Mouse (Mus musculus) B cell, adult 62 days (primary cell): ENCODE results near the gene Man1b1. TPM values are rescaled to one million over a fixed set of nuclear protein-coding genes. Genes with fewer than 3 reads are reported as not detected.

Experiments used
- total RNA-seq: library from RNA; stranded (reverse); gene quantifications from 4 replicates; pipeline ENCODE4 v1.2.4, GENCODE M21; 2023

Gene Man1b1
- 39.7 to 50.0 TPM (median 47.1 TPM) in 4 replicates for total RNA-seq

GRCm38 (mm10) chr2:25332286-25333160 lies at the start of gene Man1b1:
TSS of gene Man1b1 (plus strand) at chr2:25332338.

GRCm38 (mm10) chr2:25287927-25288649 lies 44.0 kb upstream of the Man1b1 start, which contains the start of gene Tmem210:
TSS of gene Tmem210 (plus strand) at chr2:25288145.

DNA sequence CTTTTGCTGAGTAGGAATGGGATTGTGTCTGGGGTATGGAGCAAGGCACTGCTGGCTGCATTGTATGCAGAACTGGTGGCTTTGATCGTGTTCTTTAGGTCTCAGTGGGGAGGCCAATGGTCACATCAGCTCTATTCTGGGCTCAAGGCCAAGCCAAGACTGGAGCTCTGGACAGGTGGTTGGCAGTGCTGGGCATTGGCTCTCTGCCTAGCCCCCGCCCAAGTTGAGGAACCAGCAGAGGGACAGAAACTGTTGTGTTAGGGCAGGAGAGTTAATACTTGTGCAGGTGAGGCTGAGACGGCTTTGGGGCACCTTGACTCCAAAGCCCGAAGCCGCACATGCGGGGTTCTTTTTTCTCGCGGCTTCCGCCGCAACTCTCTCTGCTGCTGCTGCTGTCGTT lies 42.5 kb upstream of the Man1b1 start, which contains the start of gene Lrrc26:
Gene Lrrc26 (plus strand): TSS at position 265 of the 400 bp plus-strand sequence.

DNA sequence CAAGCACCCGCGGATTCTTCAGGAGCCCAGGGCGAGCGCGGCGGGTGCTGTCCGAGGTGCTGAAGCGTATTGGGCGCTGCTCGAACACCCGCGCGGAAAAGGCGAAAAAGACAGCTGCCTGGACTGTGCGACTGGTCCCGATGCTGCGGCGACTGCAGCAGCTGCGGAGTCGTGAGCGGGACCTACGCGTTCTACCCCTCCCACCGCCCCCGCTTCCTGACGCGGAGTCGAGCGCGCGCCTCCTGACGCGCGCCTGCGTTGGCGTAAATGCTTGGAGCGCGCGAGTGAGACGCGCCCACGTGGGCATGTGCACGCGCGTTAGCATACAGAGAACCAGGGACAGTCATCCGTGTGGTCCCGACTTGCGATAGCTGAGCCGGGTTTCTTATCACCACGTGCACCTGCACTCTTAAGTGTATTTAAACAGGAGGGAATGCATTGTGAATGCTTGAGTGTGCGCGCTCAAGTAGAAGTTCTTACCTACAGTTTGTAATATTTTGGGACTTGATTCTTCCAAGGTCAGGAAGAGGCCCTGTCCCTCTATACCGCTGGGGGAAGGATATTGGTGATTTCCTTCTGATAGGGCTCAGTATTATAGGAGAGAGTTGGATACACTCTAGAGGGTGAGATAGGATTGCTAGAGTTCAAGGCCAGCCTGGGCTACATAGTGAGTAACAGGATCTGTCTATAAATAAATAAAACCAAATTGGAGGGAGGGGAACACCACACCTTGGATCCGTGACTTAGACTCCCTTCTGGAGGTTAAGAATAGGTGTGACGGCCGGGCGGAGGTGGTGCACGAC lies 13.0 kb upstream of the Man1b1 start, which contains the start of gene Grin1:
Gene Grin1 (minus strand): TSS at position 217 of the 803 bp plus-strand sequence.

DNA sequence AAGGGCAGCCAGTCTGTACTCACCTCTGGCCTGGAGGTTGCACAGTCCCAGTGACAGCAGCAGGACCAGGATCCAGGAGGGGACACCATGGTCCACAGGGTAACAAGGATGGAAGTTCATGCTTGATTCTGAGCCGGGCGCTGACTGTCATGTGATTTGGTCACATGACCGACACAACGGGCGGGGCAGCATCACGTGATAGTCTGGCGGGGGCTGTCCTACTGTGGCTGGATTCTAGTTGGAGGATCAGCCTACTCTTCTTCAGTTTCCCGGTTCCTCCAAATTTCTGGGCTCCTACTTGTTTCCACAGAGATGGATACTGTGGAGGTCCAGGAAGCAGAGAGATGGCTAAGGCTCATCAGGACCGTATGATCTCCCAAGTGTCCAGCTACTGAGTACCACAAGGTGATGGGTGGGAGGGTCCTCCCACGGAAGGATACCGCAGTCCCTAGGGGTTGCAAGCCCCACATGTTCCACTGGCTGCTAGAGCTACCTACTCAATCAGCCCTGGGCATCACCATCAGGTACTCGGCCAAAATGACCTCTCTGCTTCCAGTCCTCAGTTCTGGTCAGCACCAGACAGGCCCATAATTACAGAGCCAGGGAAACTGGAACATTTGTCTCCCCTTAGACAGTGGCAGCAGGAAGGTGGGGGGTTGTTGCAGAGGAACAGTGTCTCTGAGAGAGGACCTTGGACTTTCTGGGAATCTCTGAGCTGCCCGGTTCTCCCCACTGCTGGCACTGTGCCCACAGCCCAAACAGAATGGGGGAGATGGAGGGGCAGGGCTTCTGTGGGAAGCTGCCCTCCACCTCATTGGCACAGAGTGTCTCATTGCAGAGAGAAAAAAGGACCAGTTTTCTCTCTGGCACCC lies 24.3 kb downstream of the Man1b1 start, which contains the start of gene Dpp7:
Gene Dpp7 (minus strand): TSS at position 152 of the 872 bp plus-strand sequence.

DNA sequence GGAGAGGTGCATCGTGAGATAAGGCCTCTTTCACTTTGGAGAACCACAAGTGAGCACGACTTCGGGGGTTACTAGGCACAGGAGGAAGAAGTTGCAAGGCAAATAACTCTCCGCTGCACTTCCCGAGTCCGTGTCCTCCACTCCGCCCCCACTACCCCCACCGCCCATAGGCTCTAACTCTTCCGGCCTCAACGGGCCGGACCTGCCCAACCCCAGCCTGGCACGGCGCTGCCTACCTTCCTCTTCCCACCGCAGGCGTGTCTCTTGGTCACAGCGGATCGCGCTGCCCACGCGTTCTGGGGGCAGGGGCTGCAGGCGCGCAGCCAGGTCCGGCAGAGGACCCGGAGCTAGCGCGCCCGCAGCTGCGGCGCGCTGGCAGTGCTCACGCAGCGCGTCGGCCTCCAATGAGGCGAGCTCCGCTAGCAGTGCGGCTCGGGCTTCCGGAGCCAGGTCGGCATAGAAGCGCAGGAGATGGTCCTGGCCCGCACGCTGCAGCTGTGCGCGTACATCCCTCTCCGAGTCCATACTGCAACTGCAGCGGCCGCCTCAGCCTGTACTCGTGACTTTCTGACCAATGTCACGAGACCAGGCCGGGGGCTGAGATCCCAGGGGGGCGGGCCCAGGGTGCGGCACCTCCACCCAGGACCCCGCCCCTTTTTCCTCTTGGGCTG lies 33.1 kb downstream of the Man1b1 start, which contains the start of gene Uap1l1:
Gene Uap1l1 (minus strand): TSS at position 592 of the 671 bp plus-strand sequence.

DNA sequence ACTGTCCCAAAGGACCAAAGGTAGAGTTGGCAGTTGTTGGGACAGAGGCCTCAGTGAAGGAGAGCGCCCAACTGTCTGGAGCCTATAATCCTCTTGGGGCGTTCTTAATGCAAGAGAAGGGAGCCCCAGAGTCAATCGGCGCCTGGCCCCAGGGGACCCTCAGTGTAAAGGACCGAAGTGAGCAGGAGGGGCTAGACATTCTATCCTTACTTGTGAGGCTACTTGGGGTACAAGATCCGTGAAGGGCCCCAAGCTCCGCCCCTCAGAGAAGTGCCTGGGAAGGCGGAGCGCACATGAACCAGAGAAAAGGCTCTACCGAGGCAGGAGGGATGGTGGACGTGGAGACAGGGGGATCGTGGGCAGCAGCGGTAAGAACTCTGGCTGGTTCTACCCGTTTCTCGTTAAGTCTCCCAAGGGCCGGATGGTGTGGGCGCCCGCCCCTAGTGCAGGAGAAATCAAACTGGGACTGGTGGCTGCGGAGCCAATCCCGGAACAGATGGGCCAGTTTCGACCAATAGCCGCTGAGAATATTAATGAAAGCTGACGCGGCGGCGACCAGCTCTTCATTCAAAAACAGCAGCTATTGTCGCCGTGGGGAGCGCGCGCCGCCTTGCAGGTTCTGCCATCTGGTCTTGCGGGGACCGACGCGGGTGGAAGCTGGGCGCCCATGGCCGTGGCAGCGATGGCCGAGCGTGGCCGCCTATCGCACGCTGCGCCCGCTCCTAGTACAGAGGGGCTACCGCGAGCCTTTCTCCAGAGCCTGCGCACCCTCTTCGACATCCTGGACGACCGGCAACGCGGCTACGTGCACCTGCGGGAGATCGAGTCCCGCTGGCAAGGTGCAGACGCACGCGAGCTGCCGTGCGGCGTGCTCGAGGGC lies 39.9 kb downstream of the Man1b1 start, which contains the start of gene Sapcd2:
Gene Sapcd2 (plus strand): TSS at position 558 of the 880 bp plus-strand sequence.

GRCm38 (mm10) chr2:25395721-25396596 lies 63.8 kb downstream of the Man1b1 start, which contains the start of gene Entpd2:
TSS of gene Entpd2 (plus strand) at chr2:25395874.

GRCm38 (mm10) chr2:25399051-25399450 lies 66.9 kb downstream of the Man1b1 start, which contains the start of gene Npdc1:
TSS of gene Npdc1 (plus strand) at chr2:25399351.

Other genes starting within 250 kb of the Man1b1 start
- gene Noxa1, start 237.2 kb upstream of the Man1b1 start, total RNA-seq, result not detected in 4 replicates
- gene Nrarp, start 151.6 kb upstream of the Man1b1 start, total RNA-seq, result 5.2 to 8.3 TPM (median 7.2 TPM) in 4 replicates
- 29.8 to 31.9 TPM (median 30.9 TPM) in 4 replicates for gene Tor4a, start 135.5 kb upstream of the Man1b1 start, total RNA-seq
- gene Nelfb, start 120.8 kb upstream of the Man1b1 start, total RNA-seq, result 71.6 to 75.6 TPM (median 72.5 TPM) in 4 replicates
- not detected in 4 replicates for gene Stpg3, start 117.7 kb upstream of the Man1b1 start, total RNA-seq
- gene Fam166a, start 113.6 kb upstream of the Man1b1 start, total RNA-seq, result 0.89 TPM in 1 of 4 replicates, not detected in the others
- gene Tubb4b, start 107.6 kb upstream of the Man1b1 start, total RNA-seq, result 101 to 123 TPM (median 110 TPM) in 4 replicates
- not detected in 4 replicates for gene Slc34a3, start 98.0 kb upstream of the Man1b1 start, total RNA-seq
- gene Rnf224, start 95.6 kb upstream of the Man1b1 start, total RNA-seq, result not detected in 4 replicates
- not detected in 4 replicates for gene Rnf208, start 90.1 kb upstream of the Man1b1 start, total RNA-seq
- gene Cysrt1, start 89.9 kb upstream of the Man1b1 start, total RNA-seq, result not detected in 4 replicates
- gene AL732309.1, start 85.5 kb upstream of the Man1b1 start, total RNA-seq, result 4.6 to 12.8 TPM (median 6.9 TPM) in 4 replicates
- 18.8 to 26.6 TPM (median 24.1 TPM) in 4 replicates for gene Tmem203, start 76.9 kb upstream of the Man1b1 start, total RNA-seq
- 13.6 to 20.3 TPM (median 14.4 TPM) in 4 replicates for gene Tprn, start 69.7 kb upstream of the Man1b1 start, total RNA-seq
- gene Ssna1, start 59.9 kb upstream of the Man1b1 start, total RNA-seq, result 30.8 to 37.7 TPM (median 35.7 TPM) in 4 replicates
- gene Anapc2, start 59.9 kb upstream of the Man1b1 start, total RNA-seq, result 101 to 113 TPM (median 107 TPM) in 4 replicates
- gene Tmem210, start 44.2 kb upstream of the Man1b1 start, total RNA-seq, result not detected in 4 replicates
- not detected in 4 replicates for gene Lrrc26, start 42.4 kb upstream of the Man1b1 start, total RNA-seq
- not detected in 4 replicates for gene Grin1, start 13.2 kb upstream of the Man1b1 start, total RNA-seq
- gene Dpp7, start 24.0 kb downstream of the Man1b1 start, total RNA-seq, result 41.2 to 46.3 TPM (median 43.4 TPM) in 4 replicates
- gene Uap1l1, start 33.3 kb downstream of the Man1b1 start, total RNA-seq, result 22.5 to 35.7 TPM (median 25.5 TPM) in 4 replicates
- 0.48 to 0.85 TPM in 2 of 4 replicates, not detected in the others for gene Sapcd2, start 40.0 kb downstream of the Man1b1 start, total RNA-seq
- not detected in 4 replicates for gene Entpd2, start 63.5 kb downstream of the Man1b1 start, total RNA-seq
- gene Npdc1, start 67.0 kb downstream of the Man1b1 start, total RNA-seq, result not detected in 4 replicates
- gene Fut7, start 90.9 kb downstream of the Man1b1 start, total RNA-seq, result not detected in 4 replicates
- 44.9 to 53.9 TPM (median 49.1 TPM) in 4 replicates for gene Abca2, start 96.4 kb downstream of the Man1b1 start, total RNA-seq
- 0.83 TPM in 1 of 4 replicates, not detected in the others for gene Clic3, start 124.5 kb downstream of the Man1b1 start, total RNA-seq
- 115 to 135 TPM (median 127 TPM) in 4 replicates for gene Paxx, start 128.8 kb downstream of the Man1b1 start, total RNA-seq
- gene Ptgds, start 137.7 kb downstream of the Man1b1 start, total RNA-seq, result not detected in 4 replicates
- gene Lcn12, start 161.6 kb downstream of the Man1b1 start, total RNA-seq, result not detected in 4 replicates
- gene Fbxw5, start 168.4 kb downstream of the Man1b1 start, total RNA-seq, result 64.9 to 78.2 TPM (median 70.7 TPM) in 4 replicates
- gene C8g, start 169.4 kb downstream of the Man1b1 start, total RNA-seq, result 1.1 TPM in 1 of 4 replicates, not detected in the others
- gene Traf2, start 214.6 kb downstream of the Man1b1 start, total RNA-seq, result 56.9 to 61.5 TPM (median 58.0 TPM) in 4 replicates
- 109 to 125 TPM (median 115 TPM) in 4 replicates for gene Edf1, start 225.5 kb downstream of the Man1b1 start, total RNA-seq
- 0.77 to 2.4 TPM (median 1.5 TPM) in 4 replicates for gene Mamdc4, start 242.5 kb downstream of the Man1b1 start, total RNA-seq
- gene Phpt1, start 242.9 kb downstream of the Man1b1 start, total RNA-seq, result 16.1 to 21.8 TPM (median 17.6 TPM) in 4 replicates
- 0.24 to 0.38 TPM (median 0.37 TPM) in 3 of 4 replicates, not detected in the other for gene Ajm1, start 249.4 kb downstream of the Man1b1 start, total RNA-seq